Mouse (Mus musculus): ENCODE measurements around the gene Osm.
A peak's percentile ranks its signal among the peaks of the same experiment; 100 is the strongest.

The Osm gene

GRCm38 (mm10) chr11:4205951-4206350, 30.3 kb upstream of the Osm start:
- TF ChIP-seq GATA4 (IDR thresholded peaks at IDR 0.05; ENCODE audit: insufficient replicate concordance, low read length) = no peak

GRCm38 (mm10) chr11:4206563-4206962, 29.7 kb upstream of the Osm start:
- no peak for TF ChIP-seq GATA4 (IDR thresholded peaks at IDR 0.05; ENCODE audit: insufficient replicate concordance, low read length)

- no peak for TF ChIP-seq GATA4 (IDR thresholded peaks at IDR 0.05; ENCODE audit: insufficient replicate concordance, low read length)
Measured at GRCm38 (mm10) chr11:4207655-4208054, 28.6 kb upstream of the Osm start.

- no peak for TF ChIP-seq GATA4 (IDR thresholded peaks at IDR 0.05; ENCODE audit: insufficient replicate concordance, low read length)
Measured at GRCm38 (mm10) chr11:4209556-4209955, 26.7 kb upstream of the Osm start.

- TF ChIP-seq GATA4 (IDR thresholded peaks at IDR 0.05; ENCODE audit: insufficient replicate concordance, low read length) = no peak
Measured at GRCm38 (mm10) chr11:4210786-4211185, 25.4 kb upstream of the Osm start.

GRCm38 (mm10) chr11:4213107-4213506, 23.1 kb upstream of the Osm start:
- TF ChIP-seq GATA4 (IDR thresholded peaks at IDR 0.05; ENCODE audit: insufficient replicate concordance, low read length) = no peak

- TF ChIP-seq GATA4 (IDR thresholded peaks at IDR 0.05; ENCODE audit: insufficient replicate concordance, low read length) = no peak
Measured at GRCm38 (mm10) chr11:4214572-4214971, 21.6 kb upstream of the Osm start.

- TF ChIP-seq GATA4 (IDR thresholded peaks at IDR 0.05; ENCODE audit: insufficient replicate concordance, low read length) = no peak
Measured at GRCm38 (mm10) chr11:4215061-4215460, 21.2 kb upstream of the Osm start.

GRCm38 (mm10) chr11:4216248-4217000, 19.8 kb upstream of the Osm start:
- TF ChIP-seq GATA4 (IDR thresholded peaks at IDR 0.05; ENCODE audit: insufficient replicate concordance, low read length) = peak; percentile 37; the same call in 1 of the 2 replicates

GRCm38 (mm10) chr11:4217914-4218629, 18.1 kb upstream of the Osm start, which contains the start of gene Castor1:
TSS of gene Castor1 (plus strand) at chr11:4218225.
- no peak for TF ChIP-seq GATA4 (IDR thresholded peaks at IDR 0.05; ENCODE audit: insufficient replicate concordance, low read length)

- no peak for TF ChIP-seq GATA4 (IDR thresholded peaks at IDR 0.05; ENCODE audit: insufficient replicate concordance, low read length)
Measured at GRCm38 (mm10) chr11:4218637-4219036, 17.6 kb upstream of the Osm start.

- no peak; the same call in 1 of the 2 replicates for TF ChIP-seq GATA4 (IDR thresholded peaks at IDR 0.05; ENCODE audit: insufficient replicate concordance, low read length)
Measured at GRCm38 (mm10) chr11:4219317-4219751, 16.9 kb upstream of the Osm start.

- no peak for TF ChIP-seq GATA4 (IDR thresholded peaks at IDR 0.05; ENCODE audit: insufficient replicate concordance, low read length)
Measured at GRCm38 (mm10) chr11:4219908-4220307, 16.3 kb upstream of the Osm start.

GRCm38 (mm10) chr11:4220443-4221400, 15.5 kb upstream of the Osm start:
- TF ChIP-seq GATA4 (IDR thresholded peaks at IDR 0.05; ENCODE audit: insufficient replicate concordance, low read length) = peak; percentile 73; the same call in 1 of the 2 replicates

All from liver, adult (tissue).